Mouse (Mus musculus): ENCODE results near the gene Slc25a21.
A peak's percentile ranks its signal among the peaks of the same experiment; 100 is the strongest.

Gene Slc25a21

DNA sequence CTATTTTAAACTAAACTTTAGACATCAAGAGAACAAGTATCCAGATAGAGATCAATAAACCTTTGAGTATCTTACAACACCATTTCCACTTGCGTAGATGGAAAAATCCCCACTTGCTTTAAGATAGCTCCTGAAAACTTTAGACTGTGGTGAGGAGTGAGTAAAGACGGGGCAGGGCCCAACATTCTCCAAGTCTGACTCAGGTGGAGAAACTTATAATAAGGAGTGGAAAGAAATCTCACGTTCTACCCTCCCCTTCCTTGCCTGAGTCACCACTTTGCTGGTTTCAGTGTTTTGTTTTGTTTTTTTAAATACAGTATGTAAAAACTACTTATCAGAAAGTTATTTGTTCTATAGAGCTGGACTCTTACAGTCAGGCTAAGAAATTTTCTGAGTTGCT is 417.7 kb downstream of the Slc25a21 start:
- DNase-seq (ENCODE audit: extremely low read depth, low read depth), result no peak

DNA sequence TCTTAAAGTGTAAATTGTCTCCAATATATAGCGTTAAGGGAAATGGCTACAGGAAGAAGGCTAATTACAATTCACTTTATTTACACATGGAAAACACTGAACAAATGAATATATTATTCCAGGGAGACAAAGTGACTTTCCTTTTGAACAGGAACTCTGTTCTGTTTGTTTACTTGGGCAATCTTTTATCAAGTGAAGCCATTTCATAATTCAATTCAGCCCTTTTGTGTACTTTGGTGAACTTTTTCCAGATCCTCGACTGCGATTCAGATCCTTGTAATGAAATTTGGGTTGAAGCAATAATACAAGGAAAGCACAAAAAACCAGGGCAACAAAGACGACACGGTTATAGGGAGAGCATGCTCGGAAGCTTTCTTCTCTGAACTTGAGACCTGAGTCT is 423.3 kb downstream of the Slc25a21 start:
- no peak for DNase-seq (ENCODE audit: extremely low read depth, low read depth)

DNA sequence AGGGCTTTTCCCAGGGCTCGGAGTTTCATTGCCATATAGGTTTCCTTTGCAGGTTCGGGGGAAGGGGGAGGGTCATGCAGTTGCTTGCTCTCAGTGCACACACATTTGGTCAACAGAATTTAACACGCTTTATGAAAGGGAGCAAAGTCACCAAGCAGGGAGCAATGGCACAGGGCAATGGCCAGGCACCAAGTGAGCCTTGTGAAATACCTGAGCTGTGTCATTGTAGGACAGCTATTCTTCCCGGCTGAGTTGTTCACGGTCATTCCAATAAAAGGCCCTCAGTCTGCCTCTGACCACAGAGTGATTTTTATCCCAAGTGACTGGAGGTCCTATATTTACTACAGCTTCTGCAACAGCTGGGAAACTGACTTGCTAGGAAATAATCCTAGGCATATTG is 427.9 kb downstream of the Slc25a21 start:
- DNase-seq (ENCODE audit: extremely low read depth, low read depth), result no peak

DNA sequence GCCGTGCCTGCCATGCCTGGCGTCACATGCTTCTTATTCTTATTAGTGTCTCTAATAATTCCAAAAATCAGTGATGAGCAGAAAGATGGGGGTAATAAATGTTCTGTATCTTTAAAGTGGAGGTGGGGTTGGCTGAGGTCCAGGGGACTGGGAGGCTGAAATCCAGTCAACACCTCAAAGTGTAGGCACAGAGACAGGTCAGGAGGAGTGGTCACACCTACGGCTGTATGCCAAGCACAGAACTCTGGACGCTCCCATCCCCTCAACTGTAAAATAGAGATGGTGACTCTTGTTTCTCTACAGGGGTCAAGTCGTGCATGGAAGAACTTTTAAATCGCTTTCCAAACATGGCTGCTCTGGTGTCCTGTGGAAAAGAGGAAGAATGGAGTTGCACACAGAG is 429.8 kb downstream of the Slc25a21 start:
- DNase-seq (ENCODE audit: extremely low read depth, low read depth), result no peak

DNA sequence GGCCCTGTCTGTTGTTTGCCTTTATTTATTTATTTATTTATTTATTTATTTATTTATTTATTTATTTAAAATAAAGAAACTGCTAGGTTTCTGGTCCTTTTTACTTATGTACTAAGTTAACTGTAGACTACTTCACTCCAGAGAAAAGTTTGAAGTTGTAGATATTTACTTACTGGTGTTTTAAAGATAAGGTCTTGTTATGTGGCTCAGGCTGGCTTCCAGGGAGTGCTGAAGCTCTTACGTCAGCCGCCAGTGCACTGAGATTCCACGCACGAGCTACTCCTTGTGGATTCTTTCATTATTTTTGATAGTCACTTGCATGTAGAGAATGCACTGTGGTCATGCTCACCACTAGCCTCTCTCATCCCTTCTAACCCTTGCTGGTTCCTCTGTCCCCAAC is 460.2 kb downstream of the Slc25a21 start:
- no peak for DNase-seq (ENCODE audit: extremely low read depth, low read depth)

DNA sequence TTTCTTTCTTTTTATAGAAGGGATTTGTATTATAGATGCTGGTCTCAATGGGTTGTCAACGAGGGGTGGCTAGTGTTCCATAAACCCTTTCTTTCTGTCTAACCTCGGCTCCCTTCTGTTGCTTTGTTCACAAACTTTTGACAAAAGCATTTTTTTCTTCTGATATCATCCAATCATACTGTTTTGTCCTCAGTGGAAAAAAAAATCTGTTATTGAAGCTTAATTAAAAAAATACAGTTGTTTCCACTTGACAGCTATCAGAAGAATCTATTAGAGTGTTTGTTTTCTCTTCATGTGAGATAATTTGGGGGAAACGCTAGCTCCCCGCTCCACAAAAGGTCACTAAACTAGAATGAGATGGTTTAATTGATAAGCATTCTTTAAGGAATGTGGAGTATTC is 469.6 kb downstream of the Slc25a21 start:
- no peak for DNase-seq (ENCODE audit: extremely low read depth, low read depth)

DNA sequence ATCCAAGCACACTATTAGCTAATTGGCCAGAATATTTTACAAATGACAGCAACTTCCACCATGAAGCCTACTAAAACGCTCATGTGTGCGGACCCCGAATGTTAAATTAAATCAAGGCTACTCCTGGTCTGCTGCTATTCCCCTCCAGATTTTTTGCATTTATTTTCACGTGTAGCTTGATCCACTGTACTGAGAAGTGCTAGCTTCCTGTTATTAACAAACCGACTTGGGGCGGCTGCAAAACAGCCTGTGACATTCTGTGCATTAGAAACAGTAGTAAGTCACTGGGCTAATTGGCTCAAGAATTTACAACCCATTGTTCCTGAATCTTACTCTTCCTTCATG is 478.6 kb downstream of the Slc25a21 start:
- DNase-seq (ENCODE audit: extremely low read depth, low read depth), result no peak

DNA sequence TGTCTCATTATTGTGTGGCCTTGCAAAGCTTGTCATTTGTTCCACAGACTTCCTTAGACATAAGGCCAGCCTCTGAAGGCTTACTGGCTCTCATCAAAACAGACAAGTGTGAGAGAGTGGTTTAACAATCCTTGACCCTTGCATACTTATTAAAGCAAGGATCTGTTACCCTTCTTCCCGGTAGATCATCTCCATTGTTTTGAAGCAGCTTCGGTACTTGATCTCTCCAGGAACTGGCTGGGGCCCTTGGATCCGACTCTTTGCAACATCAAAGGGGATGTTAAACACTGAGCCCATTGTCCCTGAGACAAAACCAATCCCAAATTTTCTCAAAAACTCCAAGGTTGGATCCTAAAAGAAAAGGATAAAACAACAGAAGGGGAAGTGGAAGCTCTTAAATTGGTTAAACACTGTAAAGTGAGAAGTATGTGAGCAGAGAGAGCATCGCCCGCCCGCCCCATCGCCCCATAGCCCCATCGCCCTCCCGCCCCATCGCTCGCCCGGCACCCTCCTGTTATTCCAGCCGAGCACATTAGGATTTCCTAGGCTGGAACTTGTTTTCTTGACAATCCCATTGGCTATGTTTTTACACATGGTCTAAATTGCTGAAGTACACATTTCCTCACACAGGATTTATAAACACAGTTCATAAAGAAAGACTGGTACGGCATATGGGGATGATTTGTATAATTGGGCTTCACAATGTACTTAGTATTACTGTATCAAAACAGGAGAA is 479.1 kb downstream of the Slc25a21 start:
- DNase-seq (ENCODE audit: extremely low read depth, low read depth), result no peak

DNA sequence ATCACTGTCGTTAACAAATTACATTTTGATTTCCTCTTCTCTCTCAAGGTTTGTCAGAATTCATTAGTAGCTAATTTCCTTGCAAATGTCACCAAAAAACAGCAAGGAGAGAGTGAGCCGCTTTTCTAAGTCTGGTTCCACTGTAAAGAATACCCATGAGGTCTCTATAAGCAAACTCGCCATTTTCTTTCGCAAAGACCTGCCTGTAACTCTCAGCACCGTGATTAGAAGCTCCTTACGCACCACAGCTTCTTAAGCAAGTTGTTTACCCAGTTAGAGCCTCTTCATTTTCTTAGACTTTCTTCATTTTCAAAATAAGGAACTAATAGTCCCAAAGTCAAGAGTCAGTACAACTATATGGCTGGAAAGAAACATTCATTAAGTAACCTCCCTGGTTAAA is 496.3 kb downstream of the Slc25a21 start:
- DNase-seq (ENCODE audit: extremely low read depth, low read depth), result no peak

DNA sequence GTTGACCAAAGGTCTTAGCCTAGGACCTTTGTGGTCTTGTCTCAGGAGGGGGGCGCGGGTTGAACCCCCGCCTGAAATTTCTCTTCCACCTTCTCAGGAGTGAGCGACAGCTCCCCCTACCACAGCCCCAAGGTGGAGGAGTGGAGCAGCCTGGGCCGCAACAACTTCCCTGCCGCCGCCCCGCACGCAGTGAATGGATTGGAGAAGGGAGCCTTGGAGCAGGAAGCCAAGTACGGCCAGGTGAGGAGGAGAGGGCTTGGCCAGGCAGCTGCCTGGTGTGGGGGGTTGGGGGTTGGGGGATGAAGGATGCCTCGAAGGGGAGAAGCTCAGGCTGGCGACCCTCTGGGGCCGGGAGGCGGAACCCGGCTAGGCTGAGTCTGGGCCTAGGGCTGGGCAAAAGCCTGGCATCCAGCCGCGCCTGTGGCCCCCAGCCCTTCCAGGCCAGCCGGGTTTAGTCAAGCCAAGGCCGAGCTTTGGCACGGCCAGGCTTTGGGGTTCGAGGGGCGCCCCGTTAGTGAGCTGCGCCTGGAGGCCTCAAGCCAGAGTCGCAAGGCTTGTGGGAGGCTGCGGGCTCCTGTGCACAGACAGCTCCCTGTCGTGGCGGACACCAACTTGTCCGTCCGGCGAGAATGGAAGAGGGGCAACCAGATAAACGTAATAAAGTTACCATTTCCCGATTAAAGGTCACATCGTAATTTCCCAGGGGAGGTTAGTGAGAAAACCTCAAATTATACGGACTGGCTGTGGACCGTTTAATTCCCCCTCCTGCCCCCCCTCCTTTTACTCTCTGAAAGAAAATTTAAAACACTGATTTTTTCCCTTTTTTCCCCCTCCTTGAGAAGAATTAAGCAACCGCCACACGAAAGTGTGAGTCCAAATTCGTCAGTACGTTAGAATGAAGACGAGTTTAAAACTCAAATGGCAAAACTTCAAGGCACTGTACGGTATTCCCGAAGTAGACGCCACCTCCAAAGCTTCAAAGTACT is 497.1 kb downstream of the Slc25a21 start:
- no peak for DNase-seq (ENCODE audit: extremely low read depth, low read depth)

DNA sequence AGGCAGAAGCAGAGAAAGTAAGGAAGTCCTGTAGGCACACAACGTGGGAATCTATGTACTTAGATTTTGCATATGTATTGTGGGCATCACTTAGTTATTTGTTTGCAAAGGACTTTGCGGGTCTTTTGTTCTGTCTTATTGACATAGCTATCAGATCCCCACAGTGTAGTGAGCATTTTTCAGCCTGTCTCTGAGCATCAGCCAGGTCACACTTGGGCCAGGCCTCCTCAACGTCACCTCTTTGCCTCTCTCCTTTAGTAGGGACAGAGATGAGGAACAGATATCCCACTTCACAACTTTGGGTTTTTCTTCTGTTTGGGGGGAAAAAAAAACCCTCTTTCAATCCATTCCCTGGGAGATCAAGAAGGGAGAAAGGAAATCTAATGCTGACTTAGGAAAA is 497.9 kb downstream of the Slc25a21 start:
- DNase-seq (ENCODE audit: extremely low read depth, low read depth), result no peak

DNA sequence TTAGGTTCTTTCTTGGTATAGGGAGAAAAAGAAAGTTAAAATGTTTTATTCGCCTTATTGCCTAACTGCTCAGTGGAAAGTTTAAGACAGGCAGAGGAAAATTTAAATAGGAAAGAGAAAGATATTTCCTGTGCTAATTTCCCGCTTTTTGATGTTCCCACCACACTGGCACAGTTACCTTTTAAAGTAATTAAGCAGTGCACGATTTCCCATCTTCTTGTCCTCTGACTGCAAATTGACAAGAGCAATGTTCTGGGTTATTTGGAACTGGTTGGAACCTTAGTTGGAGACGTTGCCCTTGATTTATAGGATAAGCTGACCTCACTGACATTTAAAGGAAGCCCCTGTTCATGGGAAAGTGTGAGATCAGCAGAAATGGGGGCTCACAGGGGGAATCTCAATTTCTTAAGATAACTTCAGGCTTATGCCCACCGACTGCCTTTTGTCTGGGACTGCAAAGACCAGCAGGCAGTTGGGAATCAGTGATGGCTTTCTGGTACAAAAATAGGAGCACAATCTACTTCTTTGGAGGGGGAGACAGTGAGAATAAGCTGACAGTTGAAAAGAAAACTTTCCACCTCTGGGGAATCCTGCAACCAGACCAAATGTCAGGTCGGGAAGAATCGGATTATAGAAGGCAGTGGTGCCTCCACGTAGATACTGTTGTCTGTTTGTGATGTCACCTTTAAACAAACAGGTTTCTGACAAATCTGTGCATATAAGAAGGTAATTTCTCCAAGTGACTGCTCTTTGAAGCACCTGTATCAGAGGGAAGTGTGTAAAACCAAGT is 498.9 kb downstream of the Slc25a21 start:
- no peak for DNase-seq (ENCODE audit: extremely low read depth, low read depth)

DNA sequence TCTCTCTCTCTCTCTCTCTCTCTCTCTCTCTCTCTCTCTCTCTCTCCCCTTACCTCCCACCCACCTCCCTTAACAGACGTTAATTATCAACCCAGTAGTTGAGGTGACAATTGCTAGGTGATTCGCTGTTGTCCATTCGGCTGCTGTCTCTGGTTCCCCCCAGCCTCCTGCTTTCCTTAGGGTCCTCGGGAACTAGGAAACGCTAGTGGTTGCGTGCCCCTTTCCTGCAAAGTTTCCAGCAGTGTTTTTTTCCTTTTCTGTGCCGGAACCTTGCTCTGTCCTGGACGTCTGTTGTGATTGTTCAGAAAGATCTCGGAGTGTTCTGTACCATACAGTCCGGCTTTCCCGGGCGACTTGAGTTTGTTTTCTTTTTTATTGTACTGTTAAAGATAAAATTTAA is 499.5 kb downstream of the Slc25a21 start:
- DNase-seq (ENCODE audit: extremely low read depth, low read depth), result no peak

DNA sequence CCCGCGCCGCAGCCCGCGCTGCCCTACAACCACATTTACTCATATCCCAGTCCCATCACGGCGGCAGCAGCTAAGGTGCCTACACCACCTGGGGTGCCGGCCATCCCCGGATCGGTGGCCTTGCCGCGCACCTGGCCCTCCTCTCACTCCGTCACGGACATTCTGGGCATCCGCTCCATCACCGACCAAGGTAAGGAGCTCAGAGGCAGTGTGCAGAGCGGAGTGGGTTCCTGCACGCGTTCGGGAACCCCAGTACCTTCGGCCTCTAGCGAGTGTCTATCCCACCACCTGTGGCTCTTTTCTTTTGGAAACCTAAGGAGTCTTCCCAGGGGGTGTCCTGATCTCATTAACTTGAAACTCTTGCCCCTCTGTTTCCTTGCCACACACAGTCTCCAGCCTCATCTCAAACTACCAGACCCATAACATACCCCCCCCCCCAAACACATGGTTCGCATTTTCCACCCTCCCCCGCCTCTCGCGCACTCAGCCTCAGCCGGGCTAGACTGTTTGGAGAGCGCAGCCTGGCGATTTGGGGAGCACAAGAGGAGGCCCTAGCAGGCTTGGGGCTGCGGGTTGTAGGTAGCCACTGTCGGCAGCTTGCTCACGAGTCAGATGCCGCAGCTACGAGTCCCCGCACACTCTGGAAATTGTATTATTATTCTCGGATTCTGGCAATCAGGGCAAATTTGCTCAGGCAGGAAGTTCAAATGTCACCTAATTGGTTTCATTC is 500.1 kb downstream of the Slc25a21 start:
- no peak for DNase-seq (ENCODE audit: extremely low read depth, low read depth)

DNA sequence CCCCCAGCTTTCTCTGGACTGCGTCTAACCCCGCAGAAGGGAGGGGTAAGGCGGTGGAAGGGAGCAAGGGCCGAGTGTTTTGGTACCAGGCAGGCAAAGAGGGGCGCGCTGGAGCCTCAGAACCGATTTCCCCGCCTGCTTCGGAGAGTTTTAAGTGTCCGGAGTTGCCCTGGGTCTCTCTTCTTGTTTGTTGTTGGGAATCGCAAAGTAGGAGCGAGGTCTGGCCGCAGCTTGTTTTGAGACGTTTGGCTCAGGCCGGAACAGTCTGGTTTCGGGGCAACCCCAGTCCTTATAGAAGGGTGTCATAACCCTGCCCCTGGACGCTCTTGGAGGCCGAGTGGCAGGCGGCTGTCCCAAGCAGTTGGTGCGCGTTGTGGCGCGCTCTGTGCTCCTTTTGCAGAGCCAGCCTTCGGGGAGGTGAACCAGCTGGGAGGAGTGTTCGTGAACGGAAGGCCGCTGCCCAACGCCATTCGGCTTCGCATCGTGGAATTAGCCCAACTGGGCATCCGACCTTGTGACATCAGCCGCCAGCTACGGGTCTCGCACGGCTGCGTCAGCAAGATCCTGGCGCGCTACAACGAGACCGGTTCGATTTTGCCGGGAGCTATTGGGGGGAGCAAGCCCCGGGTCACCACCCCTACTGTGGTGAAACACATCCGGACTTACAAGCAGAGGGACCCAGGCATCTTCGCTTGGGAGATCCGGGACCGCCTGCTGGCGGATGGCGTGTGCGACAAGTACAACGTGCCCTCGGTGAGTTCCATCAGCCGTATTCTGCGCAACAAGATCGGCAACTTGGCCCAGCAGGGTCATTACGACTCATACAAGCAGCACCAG is 500.9 kb downstream of the Slc25a21 start:
- DNase-seq (ENCODE audit: extremely low read depth, low read depth), result no peak

DNA sequence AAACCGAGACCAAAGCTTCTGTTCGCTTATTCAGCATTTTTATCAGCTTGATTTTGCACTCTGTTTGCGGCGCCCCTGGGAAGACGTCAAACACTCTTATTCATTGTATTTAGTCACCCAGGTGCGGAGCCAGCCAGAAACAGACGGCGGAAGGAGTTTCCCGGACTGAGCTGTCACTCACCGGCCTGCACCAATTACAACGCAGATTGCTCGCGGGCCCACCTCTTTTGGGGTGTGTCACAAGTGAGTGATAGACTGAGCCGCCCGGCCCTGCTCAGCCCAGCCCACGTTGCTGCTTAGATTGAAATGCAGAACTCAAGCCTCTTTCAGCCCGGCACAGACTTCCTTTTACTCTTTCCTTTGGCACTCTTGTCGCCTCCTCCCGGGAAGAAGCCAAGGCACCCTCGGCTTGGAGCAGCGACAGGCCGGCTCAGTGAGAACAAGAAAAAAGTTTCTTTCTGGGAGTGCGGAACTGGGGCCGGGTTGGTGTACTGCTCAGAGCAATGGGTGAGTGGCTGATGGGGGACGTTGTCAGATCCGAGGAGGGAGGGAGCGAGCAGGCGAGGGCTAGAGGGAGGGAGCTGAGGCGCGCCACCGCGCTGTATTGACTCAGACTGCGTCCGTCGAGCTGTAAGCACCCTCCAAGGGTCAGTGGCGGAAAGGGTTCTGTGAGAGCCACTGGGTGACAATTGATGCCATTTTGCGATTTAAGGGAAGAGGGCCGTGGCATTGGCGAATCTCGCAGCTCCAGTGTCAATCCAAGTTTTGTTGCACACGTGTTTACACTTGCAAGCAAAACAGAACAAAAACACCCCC is 501.7 kb downstream of the Slc25a21 start:
- DNase-seq (ENCODE audit: extremely low read depth, low read depth), result peak; percentile 90

DNA sequence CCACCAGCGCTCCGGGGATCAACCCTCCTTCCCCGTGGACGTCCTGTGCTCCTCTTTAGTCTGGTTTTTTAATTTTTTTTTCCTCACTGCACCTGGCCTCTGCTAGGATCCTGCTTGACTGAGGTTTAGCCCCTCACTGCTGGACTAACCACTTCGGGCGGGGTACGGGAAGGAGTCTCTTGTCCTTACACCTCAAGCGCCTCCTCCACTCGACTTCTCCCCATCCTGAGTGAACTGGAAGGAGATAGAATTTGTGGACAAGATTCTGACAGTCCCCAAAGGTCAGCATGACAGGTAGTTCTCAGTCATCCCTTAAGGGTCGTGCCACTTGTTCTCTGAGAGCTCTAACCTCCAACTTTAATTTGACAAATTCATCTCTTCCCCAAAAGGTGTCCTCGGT is 502.3 kb downstream of the Slc25a21 start:
- no peak for DNase-seq (ENCODE audit: extremely low read depth, low read depth)

DNA sequence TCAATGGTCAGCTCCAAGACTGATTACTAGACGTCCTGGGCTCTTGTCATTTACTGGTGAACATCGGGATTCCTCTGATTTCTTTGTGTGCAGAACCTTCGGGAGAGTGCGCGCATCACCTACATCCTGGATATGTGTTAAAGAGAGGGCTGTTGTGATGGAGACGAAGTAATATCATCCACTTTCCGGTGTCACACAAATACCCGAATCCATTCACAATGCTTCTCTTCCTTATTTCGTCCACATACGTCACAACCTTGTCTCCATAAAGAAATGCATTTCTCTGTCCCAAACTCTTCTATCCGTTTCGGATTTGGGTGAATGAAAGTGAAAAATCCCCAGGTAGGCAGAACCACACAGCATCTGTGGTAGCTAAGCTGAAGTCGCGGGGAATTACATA is 502.9 kb downstream of the Slc25a21 start:
- DNase-seq (ENCODE audit: extremely low read depth, low read depth), result no peak

DNA sequence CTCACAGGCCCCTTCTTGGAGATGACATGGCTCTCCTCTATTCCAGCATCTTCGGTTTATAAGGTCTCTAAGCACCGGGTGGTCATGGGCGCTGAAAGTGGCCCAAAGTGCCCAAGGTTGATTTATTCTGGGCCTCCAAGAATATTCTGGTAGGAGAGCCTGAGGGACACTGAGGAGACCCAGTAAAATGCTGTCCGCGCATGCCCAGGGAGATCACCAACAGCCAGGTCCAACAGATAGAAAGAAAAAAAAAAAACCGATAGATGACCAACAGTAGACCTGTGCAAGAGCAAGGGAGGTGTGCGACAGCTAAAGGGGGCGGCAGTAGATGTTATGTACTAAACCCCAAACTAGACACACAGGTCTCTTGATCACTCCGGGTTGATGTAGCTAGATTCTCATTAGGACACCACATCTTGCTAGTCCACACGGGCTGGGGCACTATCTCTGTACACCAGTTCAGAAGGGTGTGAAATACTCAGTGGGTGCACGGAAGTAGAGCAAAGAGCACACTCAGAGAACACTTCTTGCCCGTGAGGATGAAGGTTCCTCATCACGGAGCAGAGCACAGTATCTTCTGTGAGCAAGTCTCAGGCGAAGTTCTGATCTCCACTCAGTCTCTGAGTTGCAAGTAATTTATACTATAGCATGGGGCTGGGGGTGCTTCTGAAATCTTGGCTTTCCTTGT is 503.7 kb downstream of the Slc25a21 start:
- no peak for DNase-seq (ENCODE audit: extremely low read depth, low read depth)
